Mouse (Mus musculus) hindbrain, embryonic 11.5 days (tissue): Measurements from ENCODE around the gene Slc45a2. TPM values are rescaled to one million over a fixed set of nuclear protein-coding genes. Genes with fewer than 3 reads are reported as not detected.
"Not testable (repeated sequence)": the region's sequence is repeated elsewhere in the genome, so short reads cannot be mapped to it uniquely, and the experiment has no call there.

Source experiments
- ATAC-seq: fragments of 200-750 bp; cut with Nextera tagmentation; 2 replicates; pipeline ENCODE4 v1.8.0; 2017; ENCODE audit warnings: mild to moderate bottlenecking, moderate TSS enrichment, moderate library complexity; ENCODE audit not compliant: low FRiP score
- DNase-seq: peaks from one replicate; pipeline ENCODE4 v3.0.0-alpha.2; 2015; ENCODE audit warnings: low spot score
- H3K27ac ChIP-seq: fragments of 300-500 bp; sonication (generic); 2 replicates; pipeline ENCODE4 v1.5.1; 2014; ENCODE audit warnings: mild to moderate bottlenecking, low read depth, low read length
- H3K27me3 ChIP-seq: fragments of 300-500 bp; sonication (generic); 2 replicates; pipeline ENCODE4 v1.6.1; 2014; ENCODE audit warnings: mild to moderate bottlenecking, low read length, moderate library complexity, mixed read lengths; ENCODE audit not compliant: control insufficient read depth, insufficient read depth
- H3K36me3 ChIP-seq: fragments of 300-500 bp; sonication (generic); 2 replicates; pipeline ENCODE4 v1.6.1; 2014; ENCODE audit warnings: mild to moderate bottlenecking, low read length, moderate library complexity, mixed read lengths; ENCODE audit not compliant: control insufficient read depth, insufficient read depth
- H3K4me1 ChIP-seq: fragments of 300-500 bp; sonication (generic); replicated peaks from 2 replicates; pipeline ENCODE4 v1.6.1; 2014; ENCODE audit warnings: low read length, mixed read lengths; ENCODE audit not compliant: control insufficient read depth, insufficient read depth
- H3K4me2 ChIP-seq: fragments of 300-500 bp; sonication (generic); replicated peaks from 2 replicates; pipeline ENCODE4 v1.6.1; 2014; ENCODE audit warnings: mild to moderate bottlenecking, low read depth, low read length
- H3K4me3 ChIP-seq: fragments of 300-500 bp; sonication (generic); 2 replicates; pipeline ENCODE4 v1.5.1; 2014; ENCODE audit warnings: low read depth, low read length
- H3K9ac ChIP-seq: fragments of 300-500 bp; sonication (generic); 2 replicates; pipeline ENCODE4 v1.6.1; 2014; ENCODE audit warnings: low read depth, low read length
- H3K9me3 ChIP-seq: fragments of 300-500 bp; sonication (generic); 2 replicates; pipeline ENCODE4 v1.6.1; 2016; ENCODE audit warnings: low read length; ENCODE audit not compliant: control insufficient read depth
- WGBS: fragments of 180-500 bp; shearing (Covaris S2); extraction: QIAGEN DNeasy Blood & Tissue Kit; methylation state at CpG from one replicate; pipeline ENCODE4 v1.1.7; 2014; 5-methylcytosine and 5-hydroxymethylcytosine counted together
- polyA plus RNA-seq: library from polyadenylated mRNA; unstranded; fragments of >200 nt; fragmentation: Nextera tagmentation; extraction: Ambion mirVana; gene quantifications from 2 replicates; pipeline ENCODE4 v1.2.1, GENCODE M21; 2014

Gene Slc45a2
- polyA plus RNA-seq, 1 experiment from 2014 or later, result 0.36 TPM

GRCm38 (mm10) chr15:10986477-10986876, 14.0 kb upstream of the Slc45a2 start:
- not testable (repeated sequence) for H3K9ac ChIP-seq, ATAC-seq, H3K9me3 ChIP-seq, H3K36me3 ChIP-seq, DNase-seq, H3K27me3 ChIP-seq, H3K27ac ChIP-seq, H3K4me2 ChIP-seq, H3K4me3 ChIP-seq, H3K4me1 ChIP-seq
- 72% methylated on average over 2 of the region's 2 CpGs for WGBS

- DNase-seq (no peak), ATAC-seq (no peak)
- no peaks in the 10 kb centered on the region for H3K27me3 ChIP-seq
- H3K9ac ChIP-seq, result no peak overlapping the region
- no peak overlapping the region for H3K27ac ChIP-seq
- no peaks in the 10 kb centered on the region for H3K36me3 ChIP-seq
- H3K4me2 ChIP-seq, result no peak overlapping the region
- H3K9me3 ChIP-seq, result no peaks in the 10 kb centered on the region
- WGBS, result 66% methylated on average over 2 of the region's 2 CpGs
- no peaks in the 10 kb centered on the region for H3K4me1 ChIP-seq
- no peak overlapping the region for H3K4me3 ChIP-seq
Measured at GRCm38 (mm10) chr15:10990411-10990810, 10.1 kb upstream of the Slc45a2 start.

- no peak for ATAC-seq
- WGBS, result 97% methylated on average over 1 of the region's 1 CpGs
- Histone ChIP-seq H3K27ac (no peak overlapping the region), H3K9me3 (no peaks in the 10 kb centered on the region), H3K4me3 (no peak overlapping the region), H3K4me2 (no peak overlapping the region), H3K4me1 (no peaks in the 10 kb centered on the region), H3K9ac (no peak overlapping the region), H3K27me3 (no peaks in the 10 kb centered on the region), H3K36me3 (no peaks in the 10 kb centered on the region)
- no peak for DNase-seq
Measured at GRCm38 (mm10) chr15:10991566-10991965, 9.0 kb upstream of the Slc45a2 start.

- Histone ChIP-seq H3K4me1 (no peaks in the 10 kb centered on the region), H3K9ac (no peak overlapping the region), H3K4me2 (no peak overlapping the region), H3K27ac (no peak overlapping the region), H3K36me3 (no peaks in the 10 kb centered on the region), H3K4me3 (no peak overlapping the region), H3K27me3 (no peaks in the 10 kb centered on the region), H3K9me3 (no peaks in the 10 kb centered on the region)
- peak; percentile 4 for DNase-seq
- no peak for ATAC-seq
- 57% methylated on average over 5 of the region's 5 CpGs for WGBS
Measured at GRCm38 (mm10) chr15:10999832-11000231, 689 bp upstream of the Slc45a2 start.

GRCm38 (mm10) chr15:11003791-11004190, 3.3 kb downstream of the Slc45a2 start:
- DNase-seq (no peak), ATAC-seq (no peak)
- Histone ChIP-seq H3K4me2 (no peak overlapping the region), H3K4me3 (no peak overlapping the region), H3K36me3 (no peaks in the 10 kb centered on the region), H3K27ac (no peak overlapping the region), H3K9ac (no peak overlapping the region), H3K27me3 (no peaks in the 10 kb centered on the region), H3K4me1 (no peaks in the 10 kb centered on the region), H3K9me3 (no peaks in the 10 kb centered on the region)
- WGBS, result 88% methylated on average over 4 of the region's 4 CpGs

- no peak for ATAC-seq
- WGBS, result 84% methylated on average over 6 of the region's 6 CpGs
- Histone ChIP-seq H3K4me1 (no peaks in the 10 kb centered on the region), H3K9me3 (no peaks in the 10 kb centered on the region), H3K9ac (no peak overlapping the region), H3K27ac (no peak overlapping the region), H3K27me3 (no peaks in the 10 kb centered on the region), H3K4me3 (no peak overlapping the region), H3K36me3 (no peaks in the 10 kb centered on the region), H3K4me2 (no peak overlapping the region)
- DNase-seq, result no peak
Measured at GRCm38 (mm10) chr15:11004646-11005045, 4.1 kb downstream of the Slc45a2 start.

GRCm38 (mm10) chr15:11008756-11009155, 8.2 kb downstream of the Slc45a2 start:
- Histone ChIP-seq H3K4me2 (no peak overlapping the region), H3K4me3 (no peak overlapping the region), H3K4me1 (no peaks in the 10 kb centered on the region), H3K27ac (no peak overlapping the region), H3K9ac (no peak overlapping the region), H3K9me3 (no peaks in the 10 kb centered on the region), H3K27me3 (no peaks in the 10 kb centered on the region), H3K36me3 (no peaks in the 10 kb centered on the region)
- ATAC-seq (no peak), DNase-seq (peak; percentile 9)
- WGBS, result 27% methylated on average over 5 of the region's 5 CpGs

- H3K27me3 ChIP-seq, result no peaks in the 10 kb centered on the region
- no peaks in the 10 kb centered on the region for H3K9me3 ChIP-seq
- no peaks in the 10 kb centered on the region for H3K4me1 ChIP-seq
- DNase-seq (no peak), ATAC-seq (no peak)
- H3K36me3 ChIP-seq, result no peaks in the 10 kb centered on the region
- no peak overlapping the region for H3K4me3 ChIP-seq
- WGBS, result 93% methylated on average over 11 of the region's 11 CpGs
- no peak overlapping the region for H3K9ac ChIP-seq
- no peak overlapping the region for H3K27ac ChIP-seq
- no peak overlapping the region for H3K4me2 ChIP-seq
Measured at GRCm38 (mm10) chr15:11010976-11011548, 10.5 kb downstream of the Slc45a2 start.

GRCm38 (mm10) chr15:11014931-11015330, 14.4 kb downstream of the Slc45a2 start:
- no peaks in the 10 kb centered on the region for H3K36me3 ChIP-seq
- H3K27ac ChIP-seq, result no peak overlapping the region
- no peaks in the 10 kb centered on the region for H3K4me1 ChIP-seq
- ATAC-seq (no peak), DNase-seq (no peak)
- no peak overlapping the region for H3K9ac ChIP-seq
- H3K4me2 ChIP-seq, result no peak overlapping the region
- H3K9me3 ChIP-seq, result no peaks in the 10 kb centered on the region
- H3K4me3 ChIP-seq, result no peak overlapping the region
- H3K27me3 ChIP-seq, result no peaks in the 10 kb centered on the region
- 58% methylated on average over 2 of the region's 2 CpGs for WGBS
